Mouse (Mus musculus): ENCODE data around the gene Drc3. TPM values are rescaled to one million over a fixed set of nuclear protein-coding genes. Genes with fewer than 3 reads are reported as not detected.

Gene Drc3
- polyA plus RNA-seq, 1 experiment: 0.08 TPM

DNA sequence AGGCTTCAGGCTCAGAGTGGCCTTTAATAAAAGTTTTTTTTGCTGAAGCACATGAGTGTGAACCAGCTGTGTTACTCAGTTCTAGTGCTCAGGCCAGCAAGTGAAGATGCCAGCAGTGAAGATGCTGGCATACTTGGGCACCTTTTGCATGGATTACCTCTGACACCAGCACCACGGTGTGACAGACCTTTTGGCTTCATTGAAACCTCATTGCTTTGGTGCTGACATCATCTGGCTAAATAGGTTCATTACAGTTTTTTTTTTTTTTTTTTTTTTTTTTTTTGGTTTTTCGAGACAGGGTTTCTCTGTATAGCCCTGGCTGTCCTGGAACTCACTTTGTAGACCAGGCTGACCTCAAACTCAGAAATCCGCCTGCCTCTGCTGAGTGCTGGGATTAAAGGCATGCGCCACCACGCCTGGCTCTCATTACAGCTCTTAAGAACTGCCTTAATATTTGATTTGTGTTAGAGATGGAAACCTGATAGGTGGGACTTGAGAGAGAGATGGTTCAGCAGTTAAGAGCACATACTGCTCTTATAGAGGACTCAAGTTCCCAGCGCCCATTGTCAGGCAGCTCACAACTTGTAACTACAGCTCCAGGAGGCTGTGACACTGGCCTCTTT, 69.0 kb downstream of the Drc3 start:
- Histone ChIP-seq H3K4me2 (ENCODE audit: low read depth) (no peak overlapping the region), H3ac (ENCODE audit: control insufficient read depth, insufficient read length) (no peak overlapping the region)
- TF ChIP-seq MYOD1 (IDR thresholded peaks at IDR 0.05; ENCODE audit: control insufficient read depth in 1 of 3, insufficient read length in 2 of 3, low read depth in 2 of 3) (no peak), TCF12 (IDR thresholded peaks at IDR 0.05; ENCODE audit: insufficient read depth, poor library complexity, severe bottlenecking) (no peak), CEBPB (IDR thresholded peaks at IDR 0.05; ENCODE audit: insufficient read depth, poor library complexity, severe bottlenecking) (no peak), POLR2A (IDR thresholded peaks at IDR 0.05; ENCODE audit: insufficient read length, low read depth) (no peak), TCF3 (IDR thresholded peaks at IDR 0.05; ENCODE audit: insufficient read length, low read depth) (no peak), POLR2AphosphoS2 (IDR thresholded peaks at IDR 0.05; ENCODE audit: insufficient read length, low read depth) (no peak), E2F4 (IDR thresholded peaks at IDR 0.05; ENCODE audit: insufficient read depth) (no peak), REST (IDR thresholded peaks at IDR 0.05; ENCODE audit: insufficient read depth, insufficient read length) (no peak), SRF (IDR thresholded peaks at IDR 0.05; ENCODE audit: control insufficient read depth, insufficient read length, low read depth) (no peak), USF1 (IDR thresholded peaks at IDR 0.05; ENCODE audit: low read depth) (no peak), MAX (IDR thresholded peaks at IDR 0.05; ENCODE audit: low read depth) (no peak), MYOG (IDR thresholded peaks at IDR 0.05; ENCODE audit: control insufficient read depth in 1 of 3, insufficient read depth in 1 of 3, insufficient read length in 2 of 3, low read depth in 2 of 3) (no peak)

DNA sequence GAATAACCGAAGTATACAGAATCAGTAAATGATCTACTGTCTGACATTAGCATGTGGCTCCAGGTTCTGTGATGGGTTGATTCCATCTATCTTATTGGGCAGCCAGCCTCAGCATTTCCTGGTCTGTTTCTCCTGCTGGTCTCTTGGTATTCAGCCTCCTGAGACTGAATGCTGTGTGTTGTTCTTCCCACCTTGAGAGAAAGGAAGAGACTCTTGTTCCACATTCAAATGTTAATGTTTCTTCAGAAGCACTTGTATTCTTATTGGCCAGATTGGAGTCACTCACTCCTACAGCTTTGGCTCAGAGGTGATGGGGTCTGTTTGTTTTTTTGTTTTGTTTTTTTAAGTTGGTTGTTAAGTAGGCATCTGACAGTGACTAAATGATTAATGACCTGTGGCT, 69.9 kb downstream of the Drc3 start:
- H3ac ChIP-seq (ENCODE audit: control insufficient read depth, insufficient read length): no peak overlapping the region

More for the DNA sequence above, 69.0 kb downstream of the Drc3 start:
- Histone ChIP-seq H3K27me3 (ENCODE audit: control insufficient read depth, insufficient read depth, insufficient read length) (no peaks in the 10 kb centered on the region), H3K79me2 (ENCODE audit: control insufficient read depth, insufficient read depth) (peaks cover 13% of the 10 kb centered on the region), H3K4me3 (no peak overlapping the region), H3K36me3 (ENCODE audit: control insufficient read depth, insufficient read depth) (peaks cover 9% of the 10 kb centered on the region)

DNA sequence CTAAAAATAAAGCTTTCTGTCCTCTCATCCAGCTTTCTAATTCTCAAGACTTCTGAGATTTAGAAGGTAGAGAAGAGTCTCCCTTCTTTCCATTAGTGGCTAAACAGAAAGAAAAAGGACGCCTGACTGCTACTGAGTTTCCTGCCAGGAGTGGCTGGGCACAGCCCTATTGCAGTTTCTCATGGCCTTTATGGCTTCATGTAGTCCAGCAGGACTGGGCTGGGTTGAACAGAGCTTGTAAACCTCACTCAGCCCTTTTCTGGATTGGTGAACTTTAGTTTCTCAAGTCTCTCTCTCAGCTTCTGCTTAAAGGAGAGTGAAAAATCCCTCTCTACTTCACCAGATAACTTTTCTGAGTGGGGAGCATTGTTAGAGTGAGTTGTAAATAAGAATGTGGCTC, 73.3 kb downstream of the Drc3 start:
- Histone ChIP-seq H3K4me3 (no peak overlapping the region), H3K27me3 (ENCODE audit: control insufficient read depth, insufficient read depth, insufficient read length) (no peaks in the 10 kb centered on the region), H3K79me2 (ENCODE audit: control insufficient read depth, insufficient read depth) (no peaks in the 10 kb centered on the region), H3ac (ENCODE audit: control insufficient read depth, insufficient read length) (no peak overlapping the region), H3K4me2 (ENCODE audit: low read depth) (no peak overlapping the region), H3K36me3 (ENCODE audit: control insufficient read depth, insufficient read depth) (peaks cover 12% of the 10 kb centered on the region)
- TF ChIP-seq TCF3 (IDR thresholded peaks at IDR 0.05; ENCODE audit: insufficient read length, low read depth) (no peak), POLR2A (IDR thresholded peaks at IDR 0.05; ENCODE audit: insufficient read length, low read depth) (no peak), USF1 (IDR thresholded peaks at IDR 0.05; ENCODE audit: low read depth) (no peak), MYOG (IDR thresholded peaks at IDR 0.05; ENCODE audit: control insufficient read depth in 1 of 3, insufficient read depth in 1 of 3, insufficient read length in 2 of 3, low read depth in 2 of 3) (no peak), MYOD1 (IDR thresholded peaks at IDR 0.05; ENCODE audit: control insufficient read depth in 1 of 3, insufficient read length in 2 of 3, low read depth in 2 of 3) (no peak), SRF (IDR thresholded peaks at IDR 0.05; ENCODE audit: control insufficient read depth, insufficient read length, low read depth) (no peak), POLR2AphosphoS2 (IDR thresholded peaks at IDR 0.05; ENCODE audit: insufficient read length, low read depth) (no peak), MAX (IDR thresholded peaks at IDR 0.05; ENCODE audit: low read depth) (no peak), CEBPB (IDR thresholded peaks at IDR 0.05; ENCODE audit: insufficient read depth, poor library complexity, severe bottlenecking) (no peak), TCF12 (IDR thresholded peaks at IDR 0.05; ENCODE audit: insufficient read depth, poor library complexity, severe bottlenecking) (no peak), E2F4 (IDR thresholded peaks at IDR 0.05; ENCODE audit: insufficient read depth) (no peak), REST (IDR thresholded peaks at IDR 0.05; ENCODE audit: insufficient read depth, insufficient read length) (no peak)

More for the DNA sequence above, 69.9 kb downstream of the Drc3 start:
- Histone ChIP-seq H3K4me2 (ENCODE audit: low read depth) (no peak overlapping the region), H3K27me3 (ENCODE audit: control insufficient read depth, insufficient read depth, insufficient read length) (no peaks in the 10 kb centered on the region), H3K4me3 (no peak overlapping the region), H3K36me3 (ENCODE audit: control insufficient read depth, insufficient read depth) (peaks cover 9% of the 10 kb centered on the region), H3K79me2 (ENCODE audit: control insufficient read depth, insufficient read depth) (peaks cover 11% of the 10 kb centered on the region)
- no peak for TF ChIP-seq MYOD1 (IDR thresholded peaks at IDR 0.05; ENCODE audit: control insufficient read depth in 1 of 3, insufficient read length in 2 of 3, low read depth in 2 of 3)
- TF ChIP-seq CEBPB (IDR thresholded peaks at IDR 0.05; ENCODE audit: insufficient read depth, poor library complexity, severe bottlenecking): no peak
- TF ChIP-seq MAX (IDR thresholded peaks at IDR 0.05; ENCODE audit: low read depth): no peak
- no peak for TF ChIP-seq USF1 (IDR thresholded peaks at IDR 0.05; ENCODE audit: low read depth)
- no peak for TF ChIP-seq POLR2A (IDR thresholded peaks at IDR 0.05; ENCODE audit: insufficient read length, low read depth)
- no peak for TF ChIP-seq TCF3 (IDR thresholded peaks at IDR 0.05; ENCODE audit: insufficient read length, low read depth)
- no peak for TF ChIP-seq POLR2AphosphoS2 (IDR thresholded peaks at IDR 0.05; ENCODE audit: insufficient read length, low read depth)
- no peak for TF ChIP-seq TCF12 (IDR thresholded peaks at IDR 0.05; ENCODE audit: insufficient read depth, poor library complexity, severe bottlenecking)
- TF ChIP-seq REST (IDR thresholded peaks at IDR 0.05; ENCODE audit: insufficient read depth, insufficient read length): no peak
- no peak for TF ChIP-seq MYOG (IDR thresholded peaks at IDR 0.05; ENCODE audit: control insufficient read depth in 1 of 3, insufficient read depth in 1 of 3, insufficient read length in 2 of 3, low read depth in 2 of 3)
- TF ChIP-seq E2F4 (IDR thresholded peaks at IDR 0.05; ENCODE audit: insufficient read depth): no peak
- TF ChIP-seq SRF (IDR thresholded peaks at IDR 0.05; ENCODE audit: control insufficient read depth, insufficient read length, low read depth): no peak

DNA sequence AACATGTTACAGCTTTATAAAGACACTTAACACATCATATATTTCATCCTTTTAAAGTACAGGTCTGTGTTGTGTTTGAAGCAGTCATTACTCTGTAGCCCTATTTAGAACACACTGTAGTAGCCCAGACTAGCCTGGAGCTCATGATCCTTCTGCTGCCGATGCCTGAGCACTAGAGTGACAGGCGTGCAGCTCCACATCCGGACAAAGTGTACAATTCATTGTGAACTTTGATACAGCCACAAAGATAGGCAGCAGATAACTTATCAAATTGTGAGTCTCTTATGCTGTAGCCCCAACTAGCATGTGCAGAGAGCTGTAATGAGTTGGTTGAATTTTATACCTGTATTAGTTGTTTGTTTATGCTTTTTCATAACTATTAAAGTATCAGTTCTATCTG, 74.5 kb downstream of the Drc3 start:
- Histone ChIP-seq H3K4me2 (ENCODE audit: low read depth) (no peak overlapping the region), H3K36me3 (ENCODE audit: control insufficient read depth, insufficient read depth) (peaks cover 12% of the 10 kb centered on the region), H3ac (ENCODE audit: control insufficient read depth, insufficient read length) (no peak overlapping the region), H3K27me3 (ENCODE audit: control insufficient read depth, insufficient read depth, insufficient read length) (no peaks in the 10 kb centered on the region), H3K4me3 (no peak overlapping the region), H3K79me2 (ENCODE audit: control insufficient read depth, insufficient read depth) (no peaks in the 10 kb centered on the region)
- TF ChIP-seq POLR2AphosphoS2 (IDR thresholded peaks at IDR 0.05; ENCODE audit: insufficient read length, low read depth): no peak
- TF ChIP-seq REST (IDR thresholded peaks at IDR 0.05; ENCODE audit: insufficient read depth, insufficient read length): no peak
- no peak for TF ChIP-seq TCF12 (IDR thresholded peaks at IDR 0.05; ENCODE audit: insufficient read depth, poor library complexity, severe bottlenecking)
- TF ChIP-seq MYOD1 (IDR thresholded peaks at IDR 0.05; ENCODE audit: control insufficient read depth in 1 of 3, insufficient read length in 2 of 3, low read depth in 2 of 3): no peak
- no peak for TF ChIP-seq SRF (IDR thresholded peaks at IDR 0.05; ENCODE audit: control insufficient read depth, insufficient read length, low read depth)
- TF ChIP-seq USF1 (IDR thresholded peaks at IDR 0.05; ENCODE audit: low read depth): no peak
- TF ChIP-seq MAX (IDR thresholded peaks at IDR 0.05; ENCODE audit: low read depth): no peak
- TF ChIP-seq POLR2A (IDR thresholded peaks at IDR 0.05; ENCODE audit: insufficient read length, low read depth): no peak
- no peak for TF ChIP-seq CEBPB (IDR thresholded peaks at IDR 0.05; ENCODE audit: insufficient read depth, poor library complexity, severe bottlenecking)
- no peak for TF ChIP-seq E2F4 (IDR thresholded peaks at IDR 0.05; ENCODE audit: insufficient read depth)
- TF ChIP-seq TCF3 (IDR thresholded peaks at IDR 0.05; ENCODE audit: insufficient read length, low read depth): no peak
- no peak for TF ChIP-seq MYOG (IDR thresholded peaks at IDR 0.05; ENCODE audit: control insufficient read depth in 1 of 3, insufficient read depth in 1 of 3, insufficient read length in 2 of 3, low read depth in 2 of 3)
